ENCODE assay signal across 17 mouse cellular contexts in genomic region chr7:40389795-40390194, GRCm38 (mm10).
DNase-seq lines count a peak whose midpoint lies in the region; TF ChIP-seq lines count a peak whose summit lies in the region.
"Had no signal": no experiment of that assay in that cellular context is flagged by ENCODE, and none has a peak within 500 bp of the region (broad histone marks: within the 10 kb centered on the region; RNA-seq: fewer than 3 reads in every experiment).

No protein-coding gene starts in this region.

- 38% methylated on average over 3 of the region's 3 CpGs for WGBS in heart, adult 2 months

- H3K27ac ChIP-seq in heart, adult 2 months: no peak overlapping the region
- no peak overlapping the region for H3K27ac ChIP-seq in layer of hippocampus, adult 2 months
- H3K27ac ChIP-seq: forebrain, embryonic 15.5 days; hindbrain, embryonic 15.5 days; stomach, embryonic 15.5 days had no signal

- no peaks in the 10 kb centered on the region for H3K27me3 ChIP-seq in heart, adult 2 months (ENCODE audit: control insufficient read depth, insufficient read depth, low read length)
- H3K27me3 ChIP-seq: forebrain, embryonic 15.5 days; hindbrain, embryonic 15.5 days; stomach, embryonic 15.5 days had no signal

- no peaks in the 10 kb centered on the region for H3K79me2 ChIP-seq in heart, adult 2 months (replicated peaks; ENCODE audit: control insufficient read depth, insufficient read depth, low read length)

- TF ChIP-seq POLR2A in heart, adult 2 months (IDR thresholded peaks at IDR 0.05; ENCODE audit: insufficient read depth, low read depth, low read length): no peak

- TF ChIP-seq EP300 in heart, adult 2 months (IDR thresholded peaks at IDR 0.05; ENCODE audit: insufficient read depth, low read depth, low read length): no peak

- DNase-seq in heart, adult 2 months: peak in 1 of 2 experiments; percentile 2
- DNase-seq in heart, adult 11 months: no peak
- DNase-seq in layer of hippocampus, adult 2 months (ENCODE audit: low spot score in 2 of 2): no peak
- DNase-seq in layer of hippocampus, postnatal 10 days (ENCODE audit: low spot score in 2 of 2): no peak
- DNase-seq in brain, adult 2 months (ENCODE audit: low read depth, low spot score): peak; percentile 46
- peak; percentile 31 for DNase-seq in embryo, embryonic 11 days
- DNase-seq in Muller cell, postnatal 12 days (ENCODE audit: inconsistent ontology term): no peak
- no peak for DNase-seq in lung, adult 18-20 months
- DNase-seq: adrenal gland, postnatal 36 days; gastrocnemius, postnatal 10 days; kidney, adult 8-10 months; liver; lung, adult 2 months; lung, postnatal 4 days had no signal

- no peak overlapping the region for H3K9ac ChIP-seq in heart, adult 2 months (ENCODE audit: low read depth, low read length)
- H3K9ac ChIP-seq: forebrain, embryonic 15.5 days; hindbrain, embryonic 15.5 days; stomach, embryonic 15.5 days had no signal

- no peaks in the 10 kb centered on the region for H3K4me1 ChIP-seq in heart, adult 2 months (ENCODE audit: control insufficient read depth, insufficient read depth, low read length)
- H3K4me1 ChIP-seq: stomach, embryonic 15.5 days had no signal

- intact Hi-C loops in heart, adult 2 months (cut with DNase I): no loop called here

- TF ChIP-seq CTCF in heart, adult 2 months (IDR thresholded peaks at IDR 0.05): peak; percentile 22
- peak; percentile 54 for TF ChIP-seq CTCF in layer of hippocampus, adult 2 months (conservative IDR thresholded peaks at IDR 0.05)

- no peak overlapping the region for H3K4me3 ChIP-seq in heart, adult 2 months
- no peak overlapping the region for H3K4me3 ChIP-seq in layer of hippocampus, adult 2 months
- H3K4me3 ChIP-seq: forebrain, embryonic 15.5 days; hindbrain, embryonic 15.5 days; stomach, embryonic 15.5 days had no signal

- no peaks in the 10 kb centered on the region for H3K36me3 ChIP-seq in heart, adult 2 months (ENCODE audit: control insufficient read depth, insufficient read depth, low read length)
- H3K36me3 ChIP-seq: forebrain, embryonic 15.5 days; hindbrain, embryonic 15.5 days; stomach, embryonic 15.5 days had no signal

Comparison
In these comparisons a context has a peak if more than half of its experiments do, and no peak if none do; other contexts are left out.
1. DNase-seq: peak in brain, adult 2 months (single experiment) and embryo, embryonic 11 days (single experiment); none in heart, adult 11 months (single experiment), layer of hippocampus, adult 2 months (0 of 2), layer of hippocampus, postnatal 10 days (0 of 2), Muller cell, postnatal 12 days (single experiment) and lung, adult 18-20 months (0 of 2).